Mouse (Mus musculus): Measurements from ENCODE around the gene Olfr307. TPM values are rescaled to one million over a fixed set of nuclear protein-coding genes. Genes with fewer than 3 reads are reported as not detected.

Gene Olfr307
- polyA plus RNA-seq, 1 experiment from 2014 or later = not detected

DNA sequence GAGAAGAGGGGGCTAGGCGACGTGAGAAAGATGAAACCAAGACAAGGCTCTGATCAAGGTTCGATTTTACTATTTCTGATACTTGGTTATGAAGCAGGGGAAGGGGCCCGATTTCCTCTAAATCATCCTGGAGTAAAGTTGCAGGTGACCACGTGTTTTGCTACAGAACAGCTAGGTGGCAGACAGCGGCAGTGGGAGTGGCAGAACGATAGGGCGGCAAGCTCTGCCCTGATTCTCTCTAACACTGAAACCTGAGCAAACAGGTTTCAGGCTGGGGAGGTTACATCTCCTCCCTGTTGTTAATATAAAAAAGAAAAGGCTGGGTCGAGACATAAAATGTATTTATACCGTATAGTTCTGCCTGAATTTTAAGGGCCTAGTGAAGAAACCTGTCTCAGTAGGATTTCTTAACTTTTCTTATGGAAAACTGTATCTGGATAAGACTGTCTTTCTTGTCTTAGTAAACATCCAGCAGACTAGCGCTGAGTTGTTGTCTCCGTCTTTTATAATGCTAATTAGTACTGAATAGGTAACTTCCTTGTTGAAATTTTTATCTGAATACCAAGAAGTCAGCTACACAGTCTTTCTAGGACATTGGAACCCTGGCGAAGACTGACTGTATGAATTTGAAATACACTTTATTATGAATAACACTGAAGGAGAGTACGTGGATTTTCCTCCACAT is 5.6 kb upstream of the Olfr307 start:
- WGBS = 61% methylated on average over 14 of the region's 14 CpGs
- H3K4me3 ChIP-seq (ENCODE audit: low read depth, low read length) = no peak overlapping the region
- H3K4me2 ChIP-seq (replicated peaks; ENCODE audit: low read depth) = no peak overlapping the region
- H3K36me3 ChIP-seq (ENCODE audit: control insufficient read depth, insufficient read depth) = no peaks in the 10 kb centered on the region
- no peak overlapping the region for H3K27ac ChIP-seq (ENCODE audit: low read depth, low read length)
- no peaks in the 10 kb centered on the region for H3K4me1 ChIP-seq (replicated peaks; ENCODE audit: control insufficient read depth, insufficient read depth, low read length)
- no peak for ATAC-seq
- no peaks in the 10 kb centered on the region for H3K9me3 ChIP-seq (ENCODE audit: control insufficient read depth)
- no peak for TF ChIP-seq CTCF (IDR thresholded peaks at IDR 0.05; ENCODE audit: low read depth)
- no peak overlapping the region for H3K9ac ChIP-seq (ENCODE audit: low read depth, low read length)
- no peaks in the 10 kb centered on the region for H3K27me3 ChIP-seq (replicated peaks; ENCODE audit: control insufficient read depth, insufficient read depth, low read length)

GRCm38 (mm10) chr7:86325530-86325929 is 11.9 kb downstream of the Olfr307 start, which contains the start of gene Olfr308:
Gene Olfr308 (minus strand): TSS chr7:86325630.
- no peak within 1 kb of the TSS for H3K4me2 ChIP-seq (replicated peaks; ENCODE audit: low read depth)
- no peak for ATAC-seq
- H3K36me3 ChIP-seq (ENCODE audit: control insufficient read depth, insufficient read depth) = no peaks in the 10 kb centered on the region
- no peaks in the 10 kb centered on the region for H3K27me3 ChIP-seq (replicated peaks; ENCODE audit: control insufficient read depth, insufficient read depth, low read length)
- no peak within 1 kb of the TSS for H3K27ac ChIP-seq (ENCODE audit: low read depth, low read length)
- H3K9me3 ChIP-seq (ENCODE audit: control insufficient read depth) = no peaks in the 10 kb centered on the region
- H3K4me3 ChIP-seq (ENCODE audit: low read depth, low read length) = no peak within 1 kb of the TSS
- no peaks in the 10 kb centered on the region for H3K4me1 ChIP-seq (replicated peaks; ENCODE audit: control insufficient read depth, insufficient read depth, low read length)
- H3K9ac ChIP-seq (ENCODE audit: low read depth, low read length) = no peak within 1 kb of the TSS
- no peak for TF ChIP-seq CTCF (IDR thresholded peaks at IDR 0.05; ENCODE audit: low read depth)

GRCm38 (mm10) chr7:86321323-86321722 is 16.1 kb downstream of the Olfr307 start:
- no peak overlapping the region for H3K9ac ChIP-seq (ENCODE audit: low read depth, low read length)
- H3K4me3 ChIP-seq (ENCODE audit: low read depth, low read length) = no peak overlapping the region
- ATAC-seq = no peak
- no peak overlapping the region for H3K27ac ChIP-seq (ENCODE audit: low read depth, low read length)
- H3K4me2 ChIP-seq (replicated peaks; ENCODE audit: low read depth) = no peak overlapping the region
- no peak for TF ChIP-seq CTCF (IDR thresholded peaks at IDR 0.05; ENCODE audit: low read depth)
- no peaks in the 10 kb centered on the region for H3K27me3 ChIP-seq (replicated peaks; ENCODE audit: control insufficient read depth, insufficient read depth, low read length)
- no peaks in the 10 kb centered on the region for H3K4me1 ChIP-seq (replicated peaks; ENCODE audit: control insufficient read depth, insufficient read depth, low read length)
- 88% methylated on average over 2 of the region's 2 CpGs for WGBS
- no peaks in the 10 kb centered on the region for H3K36me3 ChIP-seq (ENCODE audit: control insufficient read depth, insufficient read depth)
- no peaks in the 10 kb centered on the region for H3K9me3 ChIP-seq (ENCODE audit: control insufficient read depth)

DNA sequence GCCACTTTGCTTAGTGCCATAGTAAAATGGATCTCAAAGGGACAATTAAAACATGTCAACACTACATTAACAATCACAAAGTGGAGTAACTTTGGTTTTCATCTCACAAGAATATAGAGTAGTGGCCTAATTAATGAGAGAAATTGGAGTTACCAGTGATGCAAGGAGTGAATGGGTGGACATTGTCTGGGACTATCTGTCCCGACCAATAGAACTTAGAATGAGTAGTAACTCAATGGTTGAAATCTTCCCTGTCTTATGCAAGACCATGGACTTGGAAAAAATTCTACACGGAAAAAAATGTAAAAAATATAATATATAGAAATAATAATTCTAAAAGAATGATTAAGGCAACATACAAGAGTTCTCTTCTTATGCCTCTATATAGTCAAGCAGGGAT is 23.8 kb downstream of the Olfr307 start, which contains the start of gene Olfr309:
Olfr309 (minus strand) TSS at position 101 of the 400 bp plus-strand sequence.
- no peak for ATAC-seq
- WGBS = 62% methylated on average over 2 of the region's 2 CpGs
- no peak within 1 kb of the TSS for H3K4me3 ChIP-seq (ENCODE audit: low read depth, low read length)
- H3K36me3 ChIP-seq (ENCODE audit: control insufficient read depth, insufficient read depth) = no peaks in the 10 kb centered on the region
- H3K9me3 ChIP-seq (ENCODE audit: control insufficient read depth) = no peaks in the 10 kb centered on the region
- H3K4me1 ChIP-seq (replicated peaks; ENCODE audit: control insufficient read depth, insufficient read depth, low read length) = no peaks in the 10 kb centered on the region
- no peaks in the 10 kb centered on the region for H3K27me3 ChIP-seq (replicated peaks; ENCODE audit: control insufficient read depth, insufficient read depth, low read length)
- no peak within 1 kb of the TSS for H3K4me2 ChIP-seq (replicated peaks; ENCODE audit: low read depth)
- no peak within 1 kb of the TSS for H3K27ac ChIP-seq (ENCODE audit: low read depth, low read length)
- no peak within 1 kb of the TSS for H3K9ac ChIP-seq (ENCODE audit: low read depth, low read length)
- no peak for TF ChIP-seq CTCF (IDR thresholded peaks at IDR 0.05; ENCODE audit: low read depth)

Small RNAs within 50 kb of the gene (microRNA-seq; reads per million reads assigned to microRNA genes)
- gene Gm23192 = not detected

Other genes with a start within 250 kb of the Olfr307 start
- gene Vmn2r75, start 165.8 kb downstream of the Olfr307 start, polyA plus RNA-seq (2015; fragmentation: Nextera tagmentation; extraction: Ambion mirVana) = not detected in 2 replicates
- gene Vmn2r76, start 91.3 kb downstream of the Olfr307 start, polyA plus RNA-seq (2015; fragmentation: Nextera tagmentation; extraction: Ambion mirVana) = not detected in 2 replicates
- not detected in 2 replicates for gene Olfr310, start 60.4 kb downstream of the Olfr307 start, polyA plus RNA-seq (2015; fragmentation: Nextera tagmentation; extraction: Ambion mirVana)
- gene Olfr309, start 23.9 kb downstream of the Olfr307 start, polyA plus RNA-seq (2015; fragmentation: Nextera tagmentation; extraction: Ambion mirVana) = not detected in 2 replicates
- not detected in 2 replicates for gene Olfr308, start 12.0 kb downstream of the Olfr307 start, polyA plus RNA-seq (2015; fragmentation: Nextera tagmentation; extraction: Ambion mirVana)
- not detected in 2 replicates for gene Olfr305, start 29.3 kb upstream of the Olfr307 start, polyA plus RNA-seq (2015; fragmentation: Nextera tagmentation; extraction: Ambion mirVana)
- not detected in 2 replicates for gene Olfr304, start 49.1 kb upstream of the Olfr307 start, polyA plus RNA-seq (2015; fragmentation: Nextera tagmentation; extraction: Ambion mirVana)
- not detected in 2 replicates for gene Olfr303, start 60.2 kb upstream of the Olfr307 start, polyA plus RNA-seq (2015; fragmentation: Nextera tagmentation; extraction: Ambion mirVana)
- not detected in 2 replicates for gene Olfr301, start 66.3 kb upstream of the Olfr307 start, polyA plus RNA-seq (2015; fragmentation: Nextera tagmentation; extraction: Ambion mirVana)
- not detected in 2 replicates for gene Olfr299, start 122.3 kb upstream of the Olfr307 start, polyA plus RNA-seq (2015; fragmentation: Nextera tagmentation; extraction: Ambion mirVana)
- gene Olfr298, start 154.9 kb upstream of the Olfr307 start, polyA plus RNA-seq (2015; fragmentation: Nextera tagmentation; extraction: Ambion mirVana) = not detected in 2 replicates
- not detected in 2 replicates for gene Olfr297, start 182.4 kb upstream of the Olfr307 start, polyA plus RNA-seq (2015; fragmentation: Nextera tagmentation; extraction: Ambion mirVana)
- not detected in 2 replicates for gene Olfr295, start 246.3 kb upstream of the Olfr307 start, polyA plus RNA-seq (2015; fragmentation: Nextera tagmentation; extraction: Ambion mirVana)